ENCODE assay signal across 8 mouse cellular contexts in the genomic region with DNA sequence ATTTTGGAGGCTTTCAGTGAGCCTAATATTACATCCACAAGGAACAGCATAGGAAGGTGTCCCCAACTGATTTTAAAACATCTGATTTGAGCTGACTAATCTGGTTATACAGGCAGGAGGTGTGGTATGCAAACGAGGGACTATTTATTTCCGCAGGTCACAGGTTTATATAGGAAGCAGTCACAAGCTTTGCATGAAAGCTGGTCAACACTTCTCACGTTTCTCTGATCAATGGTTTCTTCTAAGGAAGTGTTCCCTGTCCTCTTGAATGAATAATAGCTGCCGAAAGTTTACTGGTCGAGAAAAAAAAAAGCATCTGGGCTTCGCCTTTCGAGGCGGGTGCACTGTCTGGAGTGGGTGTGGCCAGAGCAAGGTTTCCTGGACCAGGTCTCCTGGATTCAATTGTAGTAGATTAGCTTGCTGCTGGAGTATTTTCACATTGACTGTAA. TPM values are rescaled to one million over a fixed set of nuclear protein-coding genes. Genes with fewer than 3 reads are reported as not detected.
DNase-seq lines count a peak whose midpoint lies in the region; ATAC-seq lines count a peak whose summit lies in the region.

No protein-coding gene starts in this region.

- 27% methylated on average over 8 of the region's 8 CpGs for WGBS in forebrain, embryonic 12.5 days
- WGBS in intestine, embryonic 15.5 days: 9% methylated on average over 8 of the region's 8 CpGs
- 5% methylated on average over 8 of the region's 8 CpGs for WGBS in liver, embryonic 16.5 days (ENCODE audit: insufficient replicate concordance)
- 28% methylated on average over 8 of the region's 8 CpGs for WGBS in neural tube, embryonic 15.5 days

- H3K27ac ChIP-seq in forebrain, embryonic 12.5 days: no peak overlapping the region
- peak overlapping the region; percentile 45; the same call in 1 of the 2 replicates for H3K27ac ChIP-seq in intestine, embryonic 15.5 days
- no peak overlapping the region for H3K27ac ChIP-seq in liver, embryonic 16.5 days (ENCODE audit: low read length)
- no peak overlapping the region for H3K27ac ChIP-seq in neural tube, embryonic 15.5 days (replicated peaks)

- H3K9me3 ChIP-seq in forebrain, embryonic 12.5 days: no peaks in the 10 kb centered on the region
- H3K9me3 ChIP-seq in intestine, embryonic 15.5 days: no peaks in the 10 kb centered on the region
- H3K9me3 ChIP-seq in liver, embryonic 16.5 days (replicated peaks; ENCODE audit: control insufficient read depth, low read length): no peaks in the 10 kb centered on the region
- no peaks in the 10 kb centered on the region for H3K9me3 ChIP-seq in neural tube, embryonic 15.5 days (replicated peaks)

- peaks cover 23% of the 10 kb centered on the region for H3K4me1 ChIP-seq in forebrain, embryonic 12.5 days
- H3K4me1 ChIP-seq in intestine, embryonic 15.5 days (replicated peaks): peaks cover 8% of the 10 kb centered on the region; the same call in 1 of the 2 replicates
- H3K4me1 ChIP-seq in liver, embryonic 16.5 days (ENCODE audit: control insufficient read depth, low read depth, low read length): peaks cover 13% of the 10 kb centered on the region
- peaks cover 25% of the 10 kb centered on the region for H3K4me1 ChIP-seq in neural tube, embryonic 15.5 days

- H3K9ac ChIP-seq in forebrain, embryonic 12.5 days: no peak overlapping the region
- H3K9ac ChIP-seq in intestine, embryonic 15.5 days: no peak overlapping the region
- peak overlapping the region; percentile 28; the same call in 1 of the 2 replicates for H3K9ac ChIP-seq in liver, embryonic 16.5 days (ENCODE audit: low read depth, low read length)
- H3K9ac ChIP-seq in neural tube, embryonic 15.5 days (replicated peaks): peak overlapping the region; percentile 58; the same call in 1 of the 2 replicates

- H3K36me3 ChIP-seq in forebrain, embryonic 12.5 days (replicated peaks): peaks cover 18% of the 10 kb centered on the region
- peaks cover 6% of the 10 kb centered on the region for H3K36me3 ChIP-seq in intestine, embryonic 15.5 days
- H3K36me3 ChIP-seq in liver, embryonic 16.5 days (ENCODE audit: control insufficient read depth, insufficient read depth): peaks cover 2% of the 10 kb centered on the region
- peaks cover 7% of the 10 kb centered on the region for H3K36me3 ChIP-seq in neural tube, embryonic 15.5 days

- peak overlapping the region; percentile 85; the same call in 1 of the 2 replicates for H3K4me3 ChIP-seq in forebrain, embryonic 12.5 days (replicated peaks)
- H3K4me3 ChIP-seq in intestine, embryonic 15.5 days (replicated peaks): peak overlapping the region; percentile 89
- peak overlapping the region; percentile 81 for H3K4me3 ChIP-seq in liver, embryonic 16.5 days (ENCODE audit: low read depth, low read length)
- peak overlapping the region; percentile 65 for H3K4me3 ChIP-seq in neural tube, embryonic 15.5 days (replicated peaks)

- ATAC-seq in forebrain, embryonic 12.5 days (ENCODE audit: low FRiP score): no peak
- 0 out of 2 replicates have a peak, but pooled peaks have one; percentile 20 for ATAC-seq in intestine, embryonic 15.5 days
- ATAC-seq in liver, embryonic 16.5 days (ENCODE audit: low read depth): no peak
- no peak for ATAC-seq in neural tube, embryonic 15.5 days (ENCODE audit: low FRiP score)

- H3K27me3 ChIP-seq in forebrain, embryonic 12.5 days: peaks cover 3% of the 10 kb centered on the region; the same call in 1 of the 2 replicates
- H3K27me3 ChIP-seq in intestine, embryonic 15.5 days (replicated peaks): no peaks in the 10 kb centered on the region
- H3K27me3 ChIP-seq in liver, embryonic 16.5 days (ENCODE audit: control insufficient read depth, insufficient read depth, low read depth, low read length): peaks cover 9% of the 10 kb centered on the region
- H3K27me3 ChIP-seq in neural tube, embryonic 15.5 days (replicated peaks): no peaks in the 10 kb centered on the region

- H3K4me2 ChIP-seq in forebrain, embryonic 12.5 days: peak overlapping the region; percentile 75
- H3K4me2 ChIP-seq in intestine, embryonic 15.5 days (replicated peaks): peak overlapping the region; percentile 72
- peak overlapping the region; percentile 98 for H3K4me2 ChIP-seq in liver, embryonic 16.5 days (ENCODE audit: low read depth, low read length)
- peak overlapping the region; percentile 82 for H3K4me2 ChIP-seq in neural tube, embryonic 15.5 days

- DNase-seq in CD4-positive, CD25-positive, alpha-beta regulatory T cell, adult 2 months (ENCODE audit: low read depth, low spot score): peak; percentile 57
- DNase-seq in MEL-GATA-1-ER (ENCODE audit: extremely low read depth, low read depth): peak; percentile 36
- DNase-seq in frontal cortex, postnatal 25 days (ENCODE audit: low spot score in 2 of 2): no peak
- no peak for DNase-seq in ovary, adult 18-20 months (ENCODE audit: low spot score)

RNA-seq across cellular contexts. Expression of a gene that starts 1.0 kb away (rescaled TPM):
- 11.1 and 11.8 TPM in 2 replicates for polyA plus RNA-seq in forebrain, embryonic 12.5 days (2016; fragmentation: Nextera tagmentation; extraction: Ambion mirVana)
- 9.0 and 10.2 TPM in 2 replicates for polyA plus RNA-seq in intestine, embryonic 15.5 days (2015; fragmentation: Nextera tagmentation; extraction: Ambion mirVana)
- 1.1 and 1.6 TPM in 2 replicates for polyA plus RNA-seq in liver, embryonic 16.5 days (2015; fragmentation: Nextera tagmentation; extraction: Ambion mirVana)
- polyA plus RNA-seq in neural tube, embryonic 15.5 days (2015; fragmentation: Nextera tagmentation; extraction: Ambion mirVana): 16.8 and 19.7 TPM in 2 replicates

Comparison
In these comparisons a context has a peak if more than half of its experiments do, and no peak if none do; other contexts are left out.
1. DNase-seq: peak in CD4-positive, CD25-positive, alpha-beta regulatory T cell, adult 2 months (single experiment) and MEL-GATA-1-ER (single experiment); none in frontal cortex, postnatal 25 days (0 of 2) and ovary, adult 18-20 months (single experiment).
2. H3K9ac ChIP-seq: peak in liver, embryonic 16.5 days (single experiment) and neural tube, embryonic 15.5 days (single experiment); none in forebrain, embryonic 12.5 days (single experiment) and intestine, embryonic 15.5 days (single experiment).
3. Peak in every context shown above with its lines, with median percentiles within 50 percentile points of each other: H3K4me2 ChIP-seq and H3K4me3 ChIP-seq.